ENCODE assay signal across 11 mouse cellular contexts in genomic region chr3:27453453-27454098, GRCm38 (mm10).
DNase-seq lines count a peak whose midpoint lies in the region; ATAC-seq lines count a peak whose summit lies in the region.
"Had no signal": no experiment of that assay in that cellular context is flagged by ENCODE, and none has a peak within 500 bp of the region (broad histone marks: within the 10 kb centered on the region; RNA-seq: fewer than 3 reads in every experiment).

No protein-coding gene starts in this region.

- no peak overlapping the region for H3K4me2 ChIP-seq in kidney, embryonic 16.5 days (replicated peaks; ENCODE audit: low read depth, low read length)
- H3K4me2 ChIP-seq in neural tube, embryonic 15.5 days, result no peak overlapping the region
- H3K4me2 ChIP-seq: heart, embryonic 12.5 days; neural tube, embryonic 13.5 days had no signal

- WGBS in kidney, embryonic 16.5 days, result 80% methylated on average over 13 of the region's 13 CpGs
- 90% methylated on average over 13 of the region's 13 CpGs for WGBS in neural tube, embryonic 15.5 days

- H3K27ac ChIP-seq in kidney, embryonic 16.5 days (ENCODE audit: low read length), result no peak overlapping the region
- H3K27ac ChIP-seq in neural tube, embryonic 15.5 days (replicated peaks), result no peak overlapping the region
- H3K27ac ChIP-seq: forebrain, embryonic 10.5 days; neural tube, embryonic 13.5 days had no signal

- H3K36me3 ChIP-seq in kidney, embryonic 16.5 days (ENCODE audit: insufficient read depth, low read length), result peaks cover 87% of the 10 kb centered on the region
- H3K36me3 ChIP-seq in neural tube, embryonic 15.5 days, result peaks cover 11% of the 10 kb centered on the region; the same call in 1 of the 2 replicates

- no peaks in the 10 kb centered on the region for H3K27me3 ChIP-seq in kidney, embryonic 16.5 days (ENCODE audit: insufficient read depth, low read length)
- no peaks in the 10 kb centered on the region for H3K27me3 ChIP-seq in neural tube, embryonic 15.5 days (replicated peaks)
- H3K27me3 ChIP-seq: heart, embryonic 12.5 days; neural tube, embryonic 13.5 days; Patski had no signal

- no peak overlapping the region for H3K9ac ChIP-seq in kidney, embryonic 16.5 days (replicated peaks; ENCODE audit: low read length)
- H3K9ac ChIP-seq in neural tube, embryonic 15.5 days (replicated peaks), result no peak overlapping the region
- H3K9ac ChIP-seq: heart, embryonic 12.5 days; neural tube, embryonic 13.5 days had no signal

- no peak overlapping the region for H3K4me3 ChIP-seq in kidney, embryonic 16.5 days (ENCODE audit: low read length)
- no peak overlapping the region for H3K4me3 ChIP-seq in neural tube, embryonic 15.5 days (replicated peaks)
- H3K4me3 ChIP-seq: forebrain, embryonic 10.5 days; heart, embryonic 12.5 days; neural tube, embryonic 13.5 days had no signal

- H3K4me1 ChIP-seq in kidney, embryonic 16.5 days (ENCODE audit: insufficient read depth, low read length), result no peaks in the 10 kb centered on the region
- H3K4me1 ChIP-seq in neural tube, embryonic 15.5 days, result no peaks in the 10 kb centered on the region
- H3K4me1 ChIP-seq: forebrain, embryonic 10.5 days; heart, embryonic 12.5 days; neural tube, embryonic 13.5 days had no signal

- no peaks in the 10 kb centered on the region for H3K9me3 ChIP-seq in kidney, embryonic 16.5 days (ENCODE audit: low read length)
- H3K9me3 ChIP-seq in neural tube, embryonic 15.5 days (replicated peaks), result no peaks in the 10 kb centered on the region
- H3K9me3 ChIP-seq: forebrain, embryonic 10.5 days; heart, embryonic 12.5 days; neural tube, embryonic 13.5 days had no signal

- peak; percentile 59 for DNase-seq in kidney, postnatal 10 days
- peak; percentile 35 for DNase-seq in thymus, postnatal 14 days
- no peak for DNase-seq in thymus, postnatal 36 days
- DNase-seq in neural tube, embryonic 10.5 days (ENCODE audit: extremely low spot score, low spot score), result no peak

- ATAC-seq in kidney, embryonic 16.5 days (ENCODE audit: low FRiP score, low TSS enrichment), result no peak
- ATAC-seq in hematopoietic stem cell, adult 5-6 weeks (replicated peaks in 1 of 2; ENCODE audit: insufficient read depth in 1 of 2, low FRiP score in 2 of 2, low TSS enrichment in 1 of 2, low read depth in 1 of 2, poor library complexity in 2 of 2, severe bottlenecking in 2 of 2), result peak; percentile 82 to 86
- ATAC-seq in neural tube, embryonic 15.5 days (ENCODE audit: low FRiP score), result no peak
- ATAC-seq: Patski had no signal

Comparison
In these comparisons a context has a peak if more than half of its experiments do, and no peak if none do; other contexts are left out.
1. DNase-seq: peak in kidney, postnatal 10 days (single experiment) and thymus, postnatal 14 days (single experiment); none in thymus, postnatal 36 days (0 of 2) and neural tube, embryonic 10.5 days (single experiment).
2. ATAC-seq: peak in hematopoietic stem cell, adult 5-6 weeks (2 of 2); none in kidney, embryonic 16.5 days (single experiment) and neural tube, embryonic 15.5 days (single experiment).